Mouse (Mus musculus) right cerebral cortex, postnatal 36 days (tissue): ENCODE data around the gene Espl1.

Source experiments
- DNase-seq, 2 experiments: peaks; one replicate each; pipeline ENCODE4 v3.0.0; 2022; ENCODE audit warnings: low spot score in 2 of 2, mixed read lengths in 1 of 2

The Espl1 gene

DNA sequence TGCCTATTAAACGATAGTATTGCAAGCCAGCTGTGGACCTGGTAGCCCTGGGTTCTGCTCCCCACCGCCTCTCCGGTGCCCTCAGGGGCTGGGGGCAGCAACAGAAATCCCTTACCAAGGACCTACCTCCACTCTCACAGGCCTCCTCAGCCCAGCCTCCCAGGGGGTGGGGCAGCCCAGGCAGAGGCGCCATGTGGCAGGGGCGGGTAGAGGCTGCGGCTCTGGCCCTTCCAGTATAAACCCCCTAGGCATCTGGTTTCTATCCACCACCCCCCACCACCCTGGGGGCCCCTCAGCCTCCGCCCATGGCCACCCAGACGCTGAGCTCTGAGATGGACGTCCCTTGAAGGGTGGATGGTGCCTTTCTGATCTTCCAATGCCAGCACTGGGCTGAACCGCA is 74.7 kb downstream of the Espl1 start:
- no peak for DNase-seq
